Mouse (Mus musculus): Measurements from ENCODE around the gene Rasgrf1. TPM values are rescaled to one million over a fixed set of nuclear protein-coding genes. Genes with fewer than 3 reads are reported as not detected.

Gene Rasgrf1
- polyA plus RNA-seq, 1 experiment from 2014 or later: 0.05 TPM

- no peak for ATAC-seq (replicated peaks; ENCODE audit: low FRiP score, low read depth)
- no peaks in the 10 kb centered on the region for H3K4me1 ChIP-seq (replicated peaks; ENCODE audit: insufficient read depth, low read length)
- H3K36me3 ChIP-seq (ENCODE audit: insufficient read depth, low read length): no peaks in the 10 kb centered on the region
- H3K27ac ChIP-seq: no peak overlapping the region
- no peak overlapping the region for H3K4me2 ChIP-seq (ENCODE audit: low read length)
- H3K9me3 ChIP-seq (replicated peaks; ENCODE audit: low read length): no peaks in the 10 kb centered on the region
- TF ChIP-seq CTCF (IDR thresholded peaks at IDR 0.05; ENCODE audit: low read depth): no peak
- DNase-seq (ENCODE audit: low spot score): no peak
- no peak overlapping the region for H3K9ac ChIP-seq (ENCODE audit: low read depth, low read length)
- H3K27me3 ChIP-seq (ENCODE audit: insufficient read depth, low read length): no peaks in the 10 kb centered on the region
- no peak overlapping the region for H3K4me3 ChIP-seq (replicated peaks; ENCODE audit: low read depth, low read length)
- 74% methylated on average over 9 of the region's 9 CpGs for WGBS
Measured at GRCm38 (mm10) chr9:89921121-89921520, 11.4 kb downstream of the Rasgrf1 start.

GRCm38 (mm10) chr9:89922666-89923065, 13.0 kb downstream of the Rasgrf1 start:
- H3K4me1 ChIP-seq (replicated peaks; ENCODE audit: insufficient read depth, low read length): no peaks in the 10 kb centered on the region
- H3K36me3 ChIP-seq (ENCODE audit: insufficient read depth, low read length): no peaks in the 10 kb centered on the region
- H3K27me3 ChIP-seq (ENCODE audit: insufficient read depth, low read length): no peaks in the 10 kb centered on the region
- no peak overlapping the region for H3K9ac ChIP-seq (ENCODE audit: low read depth, low read length)
- 85% methylated on average over 1 of the region's 1 CpGs for WGBS
- TF ChIP-seq CTCF (IDR thresholded peaks at IDR 0.05; ENCODE audit: low read depth): no peak
- ATAC-seq (replicated peaks; ENCODE audit: low FRiP score, low read depth) (no peak), DNase-seq (ENCODE audit: low spot score) (no peak)
- H3K9me3 ChIP-seq (replicated peaks; ENCODE audit: low read length): no peaks in the 10 kb centered on the region
- H3K27ac ChIP-seq: no peak overlapping the region
- H3K4me2 ChIP-seq (ENCODE audit: low read length): no peak overlapping the region
- no peak overlapping the region for H3K4me3 ChIP-seq (replicated peaks; ENCODE audit: low read depth, low read length)

- 80% methylated on average over 1 of the region's 1 CpGs for WGBS
Measured at GRCm38 (mm10) chr9:89924836-89925235, 15.1 kb downstream of the Rasgrf1 start.

GRCm38 (mm10) chr9:89928497-89928896, 18.8 kb downstream of the Rasgrf1 start:
- Histone ChIP-seq H3K27ac (no peak overlapping the region), H3K36me3 (ENCODE audit: insufficient read depth, low read length) (no peaks in the 10 kb centered on the region), H3K4me1 (replicated peaks; ENCODE audit: insufficient read depth, low read length) (no peaks in the 10 kb centered on the region), H3K9ac (ENCODE audit: low read depth, low read length) (no peak overlapping the region), H3K4me2 (ENCODE audit: low read length) (no peak overlapping the region), H3K4me3 (replicated peaks; ENCODE audit: low read depth, low read length) (no peak overlapping the region), H3K27me3 (ENCODE audit: insufficient read depth, low read length) (no peaks in the 10 kb centered on the region), H3K9me3 (replicated peaks; ENCODE audit: low read length) (no peaks in the 10 kb centered on the region)
- TF ChIP-seq CTCF (IDR thresholded peaks at IDR 0.05; ENCODE audit: low read depth): no peak
- ATAC-seq (replicated peaks; ENCODE audit: low FRiP score, low read depth) (no peak), DNase-seq (ENCODE audit: low spot score) (no peak)

More at GRCm38 (mm10) chr9:89924836-89925235, 15.1 kb downstream of the Rasgrf1 start:
- no peak for DNase-seq (ENCODE audit: low spot score)
- TF ChIP-seq CTCF (IDR thresholded peaks at IDR 0.05; ENCODE audit: low read depth): no peak
- H3K9ac ChIP-seq (ENCODE audit: low read depth, low read length): no peak overlapping the region
- H3K27ac ChIP-seq: no peak overlapping the region
- H3K36me3 ChIP-seq (ENCODE audit: insufficient read depth, low read length): no peaks in the 10 kb centered on the region
- H3K4me2 ChIP-seq (ENCODE audit: low read length): no peak overlapping the region
- no peak for ATAC-seq (replicated peaks; ENCODE audit: low FRiP score, low read depth)
- H3K4me1 ChIP-seq (replicated peaks; ENCODE audit: insufficient read depth, low read length): no peaks in the 10 kb centered on the region
- H3K4me3 ChIP-seq (replicated peaks; ENCODE audit: low read depth, low read length): no peak overlapping the region
- H3K9me3 ChIP-seq (replicated peaks; ENCODE audit: low read length): no peaks in the 10 kb centered on the region
- H3K27me3 ChIP-seq (ENCODE audit: insufficient read depth, low read length): no peaks in the 10 kb centered on the region

- no peak overlapping the region for H3K4me3 ChIP-seq (replicated peaks; ENCODE audit: low read depth, low read length)
- no peaks in the 10 kb centered on the region for H3K36me3 ChIP-seq (ENCODE audit: insufficient read depth, low read length)
- DNase-seq (ENCODE audit: low spot score) (no peak), ATAC-seq (replicated peaks; ENCODE audit: low FRiP score, low read depth) (no peak)
- 67% methylated on average over 1 of the region's 1 CpGs for WGBS
- no peaks in the 10 kb centered on the region for H3K27me3 ChIP-seq (ENCODE audit: insufficient read depth, low read length)
- no peak overlapping the region for H3K27ac ChIP-seq
- H3K4me2 ChIP-seq (ENCODE audit: low read length): no peak overlapping the region
- H3K4me1 ChIP-seq (replicated peaks; ENCODE audit: insufficient read depth, low read length): no peaks in the 10 kb centered on the region
- no peak overlapping the region for H3K9ac ChIP-seq (ENCODE audit: low read depth, low read length)
- TF ChIP-seq CTCF (IDR thresholded peaks at IDR 0.05; ENCODE audit: low read depth): no peak
- no peaks in the 10 kb centered on the region for H3K9me3 ChIP-seq (replicated peaks; ENCODE audit: low read length)
Measured at GRCm38 (mm10) chr9:89940428-89940827, 30.7 kb downstream of the Rasgrf1 start.

GRCm38 (mm10) chr9:89946830-89947229, 37.1 kb downstream of the Rasgrf1 start:
- no peak for DNase-seq (ENCODE audit: low spot score)

GRCm38 (mm10) chr9:89948602-89949001, 38.9 kb downstream of the Rasgrf1 start:
- no peak for ATAC-seq (replicated peaks; ENCODE audit: low FRiP score, low read depth)
- Histone ChIP-seq H3K4me2 (ENCODE audit: low read length) (no peak overlapping the region), H3K36me3 (ENCODE audit: insufficient read depth, low read length) (no peaks in the 10 kb centered on the region), H3K4me3 (replicated peaks; ENCODE audit: low read depth, low read length) (no peak overlapping the region), H3K9me3 (replicated peaks; ENCODE audit: low read length) (no peaks in the 10 kb centered on the region), H3K9ac (ENCODE audit: low read depth, low read length) (no peak overlapping the region), H3K27me3 (ENCODE audit: insufficient read depth, low read length) (no peaks in the 10 kb centered on the region), H3K4me1 (replicated peaks; ENCODE audit: insufficient read depth, low read length) (no peaks in the 10 kb centered on the region), H3K27ac (no peak overlapping the region)
- TF ChIP-seq CTCF (IDR thresholded peaks at IDR 0.05; ENCODE audit: low read depth): no peak
- DNase-seq (ENCODE audit: low spot score): no peak
- 66% methylated on average over 5 of the region's 5 CpGs for WGBS

More at GRCm38 (mm10) chr9:89946830-89947229, 37.1 kb downstream of the Rasgrf1 start:
- H3K27me3 ChIP-seq (ENCODE audit: insufficient read depth, low read length): no peaks in the 10 kb centered on the region
- WGBS: 89% methylated on average over 9 of the region's 9 CpGs
- H3K9me3 ChIP-seq (replicated peaks; ENCODE audit: low read length): no peaks in the 10 kb centered on the region
- no peak for TF ChIP-seq CTCF (IDR thresholded peaks at IDR 0.05; ENCODE audit: low read depth)
- H3K36me3 ChIP-seq (ENCODE audit: insufficient read depth, low read length): no peaks in the 10 kb centered on the region
- ATAC-seq (replicated peaks; ENCODE audit: low FRiP score, low read depth): no peak
- H3K9ac ChIP-seq (ENCODE audit: low read depth, low read length): no peak overlapping the region
- no peaks in the 10 kb centered on the region for H3K4me1 ChIP-seq (replicated peaks; ENCODE audit: insufficient read depth, low read length)
- no peak overlapping the region for H3K4me2 ChIP-seq (ENCODE audit: low read length)
- no peak overlapping the region for H3K4me3 ChIP-seq (replicated peaks; ENCODE audit: low read depth, low read length)
- H3K27ac ChIP-seq: no peak overlapping the region
